Comparison of ENCODE assay signal across 17 mouse cellular contexts in the genomic region with DNA sequence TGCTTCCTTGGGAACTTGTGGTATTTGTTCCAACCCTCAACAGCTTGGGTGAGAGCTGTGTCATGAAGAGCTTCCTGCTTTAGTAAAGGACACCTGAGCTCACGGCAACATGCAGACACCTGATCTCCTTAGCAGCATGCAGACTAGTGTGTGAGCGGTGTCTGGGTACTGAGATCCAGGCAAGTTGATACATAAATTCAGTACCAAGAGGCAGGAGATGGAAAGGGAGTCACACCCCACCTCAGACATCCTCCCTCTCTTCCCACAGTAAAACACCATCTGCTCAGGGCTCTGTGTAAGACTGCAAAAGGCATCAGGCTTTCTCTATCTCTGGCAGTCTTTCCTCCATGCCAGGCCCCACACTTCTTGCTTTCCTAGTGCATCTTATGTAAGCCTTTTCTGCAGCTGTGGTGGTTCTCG.
DNase-seq lines count a peak whose midpoint lies in the region; ATAC-seq lines count a peak whose summit lies in the region.
"Had no signal": no experiment of that assay in that cellular context is flagged by ENCODE, and none has a peak within 500 bp of the region (broad histone marks: within the 10 kb centered on the region; RNA-seq: fewer than 3 reads in every experiment).

No protein-coding gene starts in this region.

- no peaks in the 10 kb centered on the region; the same call in 1 of the 2 replicates for H3K4me1 ChIP-seq in embryonic facial prominence, embryonic 12.5 days
- peaks cover 6% of the 10 kb centered on the region for H3K4me1 ChIP-seq in midbrain, embryonic 11.5 days (ENCODE audit: control insufficient read depth, insufficient read depth, low read length)

- H3K4me3 ChIP-seq in embryonic facial prominence, embryonic 12.5 days, result no peak overlapping the region
- no peak overlapping the region for H3K4me3 ChIP-seq in midbrain, embryonic 11.5 days (ENCODE audit: low read depth, low read length)
- H3K4me3 ChIP-seq: heart, embryonic 15.5 days; limb, embryonic 12.5 days had no signal

- intact Hi-C loops in left cerebral cortex, postnatal 36 days (cut with DNase I), result no loop called here

- ATAC-seq in embryonic facial prominence, embryonic 12.5 days (ENCODE audit: insufficient number of reproducible peaks, insufficient read depth, low FRiP score, low TSS enrichment), result 0 out of 2 replicates have a peak, but pooled peaks have one; percentile 24
- ATAC-seq in midbrain, embryonic 11.5 days (ENCODE audit: low FRiP score), result no peak
- ATAC-seq: forebrain, embryonic 14.5 days had no signal

- H3K9ac ChIP-seq in embryonic facial prominence, embryonic 12.5 days, result no peak overlapping the region
- no peak overlapping the region for H3K9ac ChIP-seq in midbrain, embryonic 11.5 days (ENCODE audit: low read length)
- H3K9ac ChIP-seq: heart, embryonic 15.5 days; hindbrain, embryonic 14.5 days; limb, embryonic 12.5 days; liver, embryonic 14.5 days had no signal

- H3K9me3 ChIP-seq in embryonic facial prominence, embryonic 12.5 days, result no peaks in the 10 kb centered on the region
- H3K9me3 ChIP-seq in midbrain, embryonic 11.5 days (ENCODE audit: control insufficient read depth, low read length), result no peaks in the 10 kb centered on the region
- H3K9me3 ChIP-seq: G1E; heart, embryonic 15.5 days; limb, embryonic 12.5 days had no signal

- no peak overlapping the region for H3K4me2 ChIP-seq in embryonic facial prominence, embryonic 12.5 days (replicated peaks)
- H3K4me2 ChIP-seq in midbrain, embryonic 11.5 days, result no peak overlapping the region
- H3K4me2 ChIP-seq: heart, embryonic 15.5 days; hindbrain, embryonic 14.5 days; limb, embryonic 12.5 days had no signal

- WGBS in embryonic facial prominence, embryonic 12.5 days, result 85% methylated on average over 3 of the region's 3 CpGs
- 87% methylated on average over 3 of the region's 3 CpGs for whole genome bisulfite sequencing in midbrain, embryonic 11.5 days

- no peaks in the 10 kb centered on the region for H3K27me3 ChIP-seq in embryonic facial prominence, embryonic 12.5 days
- no peaks in the 10 kb centered on the region; the same call in none of the 2 replicates for H3K27me3 ChIP-seq in midbrain, embryonic 11.5 days (ENCODE audit: control insufficient read depth, insufficient read depth, low read length)
- H3K27me3 ChIP-seq: heart, embryonic 15.5 days; limb, embryonic 12.5 days had no signal

- peak; percentile 90 for DNase-seq in brain, adult 2 months (ENCODE audit: low read depth, low spot score)
- peak; percentile 27 for DNase-seq in layer of hippocampus, adult 9-10 months (ENCODE audit: low spot score)
- DNase-seq in left cerebral cortex, postnatal 36 days (ENCODE audit: low spot score in 2 of 2), result peak; percentile 58 to 64
- no peak for DNase-seq in embryo, embryonic 10.5 days (ENCODE audit: low spot score)
- no peak for DNase-seq in adrenal gland, postnatal 4 days (ENCODE audit: low spot score in 2 of 2)
- no peak for DNase-seq in midbrain, embryonic 11.5 days (ENCODE audit: low spot score, missing footprints)
- DNase-seq: cerebellum, adult 11-12 months; kidney, adult 11 months; kidney, postnatal 36 days; lung, postnatal 14 days had no signal

- no peaks in the 10 kb centered on the region for H3K36me3 ChIP-seq in embryonic facial prominence, embryonic 12.5 days
- H3K36me3 ChIP-seq in midbrain, embryonic 11.5 days (ENCODE audit: control insufficient read depth, insufficient read depth, low read length), result no peaks in the 10 kb centered on the region
- H3K36me3 ChIP-seq: G1E; heart, embryonic 15.5 days; limb, embryonic 12.5 days had no signal

- H3K27ac ChIP-seq in embryonic facial prominence, embryonic 12.5 days, result no peak overlapping the region
- no peak overlapping the region for H3K27ac ChIP-seq in midbrain, embryonic 11.5 days (ENCODE audit: low read depth, low read length)
- H3K27ac ChIP-seq: heart, embryonic 15.5 days; hindbrain, embryonic 14.5 days; limb, embryonic 12.5 days; liver, embryonic 14.5 days had no signal

Comparison
In these comparisons a context has a peak if more than half of its experiments do, and no peak if none do; other contexts are left out.
1. DNase-seq: peak in brain, adult 2 months (single experiment), layer of hippocampus, adult 9-10 months (single experiment) and left cerebral cortex, postnatal 36 days (2 of 2); none in embryo, embryonic 10.5 days (single experiment), adrenal gland, postnatal 4 days (0 of 2) and midbrain, embryonic 11.5 days (single experiment).